Mouse (Mus musculus) intestine, embryonic 16.5 days (tissue): ENCODE data around the gene Pate2. TPM values are rescaled to one million over a fixed set of nuclear protein-coding genes. Genes with fewer than 3 reads are reported as not detected.

ENCODE experiments used
- ATAC-seq: fragments of 200-750 bp; cut with Nextera tagmentation; 2 replicates; pipeline ENCODE4 v1.8.0; 2017; ENCODE audit warnings: moderate TSS enrichment, moderate library complexity
- H3K27ac ChIP-seq: fragments of 300-500 bp; sonication (generic); 2 replicates; pipeline ENCODE4 v1.5.1; 2014; ENCODE audit warnings: mild to moderate bottlenecking, low read length
- H3K27me3 ChIP-seq: fragments of 300-500 bp; sonication (generic); replicated peaks from 2 replicates; pipeline ENCODE4 v1.6.1; 2014; ENCODE audit warnings: low read length, control low read depth, mixed read lengths; ENCODE audit not compliant: control insufficient read depth, insufficient read depth
- H3K36me3 ChIP-seq: fragments of 300-500 bp; sonication (generic); 2 replicates; pipeline ENCODE4 v1.6.1; 2014; ENCODE audit warnings: low read length, control low read depth; ENCODE audit not compliant: control insufficient read depth, insufficient read depth
- H3K4me1 ChIP-seq: fragments of 300-500 bp; sonication (generic); 2 replicates; pipeline ENCODE4 v1.6.1; 2014; ENCODE audit warnings: low read length, control low read depth, mixed read lengths; ENCODE audit not compliant: control insufficient read depth, insufficient read depth
- H3K4me2 ChIP-seq: fragments of 300-500 bp; sonication (generic); 2 replicates; pipeline ENCODE4 v1.6.1; 2014; ENCODE audit warnings: low read depth, low read length, control low read depth
- H3K4me3 ChIP-seq: fragments of 300-500 bp; sonication (generic); 2 replicates; pipeline ENCODE4 v1.5.1; 2014; ENCODE audit warnings: mild to moderate bottlenecking, low read length
- H3K9ac ChIP-seq: fragments of 300-500 bp; sonication (generic); 2 replicates; pipeline ENCODE4 v1.6.1; 2014; ENCODE audit warnings: low read depth, low read length
- H3K9me3 ChIP-seq: fragments of 300-500 bp; sonication (generic); 2 replicates; pipeline ENCODE4 v1.6.1; 2016; ENCODE audit warnings: low read length, control low read depth; ENCODE audit not compliant: control insufficient read depth
- WGBS: fragments of 180-500 bp; shearing (Covaris S2); extraction: QIAGEN DNeasy Blood & Tissue Kit; methylation state at CpG from one replicate; pipeline ENCODE4 v1.1.7; 2014; 5-methylcytosine and 5-hydroxymethylcytosine counted together
- polyA plus RNA-seq: library from polyadenylated mRNA; unstranded; fragments of >200 nt; fragmentation: Nextera tagmentation; extraction: Ambion mirVana; gene quantifications from 2 replicates; pipeline ENCODE4 v1.2.1, GENCODE M21; 2015

The Pate2 gene
- polyA plus RNA-seq, 1 experiment from 2014 or later = 0.38 TPM

- Histone ChIP-seq H3K9ac (no peak overlapping the region), H3K4me2 (no peak overlapping the region), H3K27ac (no peak overlapping the region), H3K9me3 (no peaks in the 10 kb centered on the region), H3K27me3 (no peaks in the 10 kb centered on the region), H3K4me1 (peaks cover 5% of the 10 kb centered on the region), H3K36me3 (peaks cover 7% of the 10 kb centered on the region; the same call in 1 of the 2 replicates), H3K4me3 (no peak overlapping the region)
- WGBS = 92% methylated on average over 5 of the region's 5 CpGs
- no peak for ATAC-seq
These were observed 5.4 kb upstream of the Pate2 start for GRCm38 (mm10) chr9:35564536-35565240.

GRCm38 (mm10) chr9:35567995-35568394, 2.1 kb upstream of the Pate2 start:
- H3K27me3 ChIP-seq = no peaks in the 10 kb centered on the region
- no peak overlapping the region for H3K4me3 ChIP-seq
- 85% methylated on average over 3 of the region's 3 CpGs for WGBS
- no peak overlapping the region for H3K9ac ChIP-seq
- H3K27ac ChIP-seq = no peak overlapping the region
- no peaks in the 10 kb centered on the region; the same call in 1 of the 2 replicates for H3K4me1 ChIP-seq
- no peak for ATAC-seq
- no peak overlapping the region for H3K4me2 ChIP-seq
- H3K9me3 ChIP-seq = no peaks in the 10 kb centered on the region
- H3K36me3 ChIP-seq = peaks cover 7% of the 10 kb centered on the region; the same call in 1 of the 2 replicates

GRCm38 (mm10) chr9:35570663-35571062, 579 bp downstream of the Pate2 start:
- no peaks in the 10 kb centered on the region for H3K9me3 ChIP-seq
- peaks cover 3% of the 10 kb centered on the region for H3K4me1 ChIP-seq
- H3K27ac ChIP-seq = no peak overlapping the region
- peak overlapping the region; percentile 82 for H3K9ac ChIP-seq
- H3K27me3 ChIP-seq = 0 out of 2 replicates have a peak, but pooled peaks cover 4% of the 10 kb centered on the region
- H3K4me2 ChIP-seq = peak overlapping the region; percentile 52
- no peak for ATAC-seq
- peaks cover 4% of the 10 kb centered on the region; the same call in 1 of the 2 replicates for H3K36me3 ChIP-seq
- 11% methylated on average over 5 of the region's 5 CpGs for WGBS
- peak overlapping the region; percentile 81 for H3K4me3 ChIP-seq

GRCm38 (mm10) chr9:35574416-35574815, 4.3 kb downstream of the Pate2 start:
- peak overlapping the region; percentile 55; the same call in 1 of the 2 replicates for H3K9ac ChIP-seq
- WGBS = 5% methylated on average over 32 of the region's 32 CpGs
- H3K4me3 ChIP-seq = peak overlapping the region; percentile 31
- 0 out of 2 replicates have a peak, but pooled peaks cover 4% of the 10 kb centered on the region for H3K27me3 ChIP-seq
- no peaks in the 10 kb centered on the region for H3K36me3 ChIP-seq
- H3K4me1 ChIP-seq = peaks cover 3% of the 10 kb centered on the region
- no peak overlapping the region for H3K27ac ChIP-seq
- no peaks in the 10 kb centered on the region for H3K9me3 ChIP-seq
- ATAC-seq = no peak
- peak overlapping the region; percentile 46 for H3K4me2 ChIP-seq

GRCm38 (mm10) chr9:35587674-35588073, 17.6 kb downstream of the Pate2 start:
- no peaks in the 10 kb centered on the region for H3K9me3 ChIP-seq
- H3K4me3 ChIP-seq = no peak overlapping the region
- WGBS = 45% methylated on average over 1 of the region's 1 CpGs
- no peak for ATAC-seq
- H3K4me1 ChIP-seq = no peaks in the 10 kb centered on the region
- no peaks in the 10 kb centered on the region for H3K27me3 ChIP-seq
- no peak overlapping the region for H3K4me2 ChIP-seq
- H3K36me3 ChIP-seq = no peaks in the 10 kb centered on the region
- H3K9ac ChIP-seq = no peak overlapping the region
- no peak overlapping the region for H3K27ac ChIP-seq

- 7% methylated on average over 2 of the region's 2 CpGs for WGBS
- Histone ChIP-seq H3K9me3 (0 out of 2 replicates have a peak, but pooled peaks cover 3% of the 10 kb centered on the region), H3K27ac (no peak overlapping the region), H3K4me3 (no peak overlapping the region), H3K4me2 (no peak overlapping the region), H3K9ac (no peak overlapping the region), H3K4me1 (no peaks in the 10 kb centered on the region), H3K27me3 (no peaks in the 10 kb centered on the region), H3K36me3 (no peaks in the 10 kb centered on the region)
- ATAC-seq = no peak
These were observed 22.8 kb downstream of the Pate2 start for GRCm38 (mm10) chr9:35592903-35593302.

- ATAC-seq = no peak
- H3K36me3 ChIP-seq = no peaks in the 10 kb centered on the region
- no peak overlapping the region for H3K4me3 ChIP-seq
- H3K27ac ChIP-seq = no peak overlapping the region
- H3K9me3 ChIP-seq = no peaks in the 10 kb centered on the region
- H3K4me1 ChIP-seq = no peaks in the 10 kb centered on the region
- 67% methylated on average over 8 of the region's 8 CpGs for WGBS
- H3K27me3 ChIP-seq = no peaks in the 10 kb centered on the region
- H3K9ac ChIP-seq = no peak overlapping the region
- no peak overlapping the region for H3K4me2 ChIP-seq
These were observed 37.7 kb downstream of the Pate2 start for GRCm38 (mm10) chr9:35607647-35608405.

- Histone ChIP-seq H3K4me3 (no peak within 1 kb of the TSS), H3K36me3 (no peaks in the 10 kb centered on the region), H3K9ac (no peak within 1 kb of the TSS), H3K4me2 (no peak within 1 kb of the TSS), H3K4me1 (no peaks in the 10 kb centered on the region), H3K9me3 (no peaks in the 10 kb centered on the region), H3K27me3 (no peaks in the 10 kb centered on the region), H3K27ac (no peak within 1 kb of the TSS)
- no peak for ATAC-seq
- WGBS = 86% methylated on average over 1 of the region's 1 CpGs
These were observed 41.8 kb downstream of the Pate2 start, which contains the start of gene Pate4 for GRCm38 (mm10) chr9:35611841-35612240. Gene Pate4, minus strand, starts transcription at chr9:35611941.

GRCm38 (mm10) chr9:35614005-35614404, 43.9 kb downstream of the Pate2 start:
- H3K27me3 ChIP-seq = no peaks in the 10 kb centered on the region

More at GRCm38 (mm10) chr9:35614005-35614404, 43.9 kb downstream of the Pate2 start:
- 33% methylated on average over 2 of the region's 2 CpGs for WGBS
- H3K4me3 ChIP-seq = no peak overlapping the region
- no peak overlapping the region for H3K9ac ChIP-seq
- no peaks in the 10 kb centered on the region for H3K36me3 ChIP-seq
- no peak overlapping the region for H3K27ac ChIP-seq
- no peaks in the 10 kb centered on the region for H3K9me3 ChIP-seq
- ATAC-seq = no peak
- no peak overlapping the region for H3K4me2 ChIP-seq
- H3K4me1 ChIP-seq = no peaks in the 10 kb centered on the region
